Mouse (Mus musculus) forebrain, embryonic 14.5 days (tissue): ENCODE data around the gene Cep290. TPM values are rescaled to one million over a fixed set of nuclear protein-coding genes. Genes with fewer than 3 reads are reported as not detected.

Experiments used
- ATAC-seq: fragments of 200-750 bp; cut with Nextera tagmentation; 2 replicates; pipeline ENCODE4 v1.8.0; 2017; ENCODE audit warnings: mild to moderate bottlenecking, moderate library complexity
- DNase-seq: peaks from one replicate; pipeline ENCODE4 v3.0.0-alpha.2; 2015; ENCODE audit warnings: low spot score
- H3K27ac ChIP-seq: fragments of 300-500 bp; sonication (generic); 2 replicates; pipeline ENCODE4 v1.5.1; 2014; ENCODE audit warnings: low read depth, mild to moderate bottlenecking, control low read depth, low read length, moderate library complexity
- H3K27me3 ChIP-seq: fragments of 300-500 bp; sonication (generic); replicated peaks from 2 replicates; pipeline ENCODE4 v1.6.1; 2014; ENCODE audit warnings: low read length, control low read depth, mixed read lengths; ENCODE audit not compliant: control insufficient read depth, insufficient read depth
- H3K36me3 ChIP-seq: fragments of 300-500 bp; sonication (generic); 2 replicates; pipeline ENCODE4 v1.6.1; 2014; ENCODE audit warnings: low read length, control low read depth; ENCODE audit not compliant: control insufficient read depth, insufficient read depth
- H3K4me1 ChIP-seq: fragments of 300-500 bp; sonication (generic); 2 replicates; pipeline ENCODE4 v1.6.1; 2014; ENCODE audit warnings: antibody characterized with exemption, low read length, control low read depth; ENCODE audit not compliant: control insufficient read depth, insufficient read depth
- H3K4me2 ChIP-seq: fragments of 300-500 bp; sonication (generic); 2 replicates; pipeline ENCODE4 v1.6.1; 2014; ENCODE audit warnings: mild to moderate bottlenecking, control low read depth, low read length
- H3K4me3 ChIP-seq: fragments of 300-500 bp; sonication (generic); 2 replicates; pipeline ENCODE4 v1.5.1; 2014; ENCODE audit warnings: low read depth, low read length, control low read depth
- H3K9ac ChIP-seq: fragments of 300-500 bp; sonication (generic); 2 replicates; pipeline ENCODE4 v1.6.1; 2014; ENCODE audit warnings: mild to moderate bottlenecking, low read length, control low read depth, moderate library complexity
- H3K9me3 ChIP-seq: fragments of 300-500 bp; sonication (generic); replicated peaks from 2 replicates; pipeline ENCODE4 v1.6.1; 2016; ENCODE audit warnings: low read length, control low read depth, mixed read lengths; ENCODE audit not compliant: control insufficient read depth
- WGBS: fragments of 180-500 bp; shearing (Covaris S2); extraction: QIAGEN DNeasy Blood & Tissue Kit; methylation state at CpG from one replicate; pipeline ENCODE4 v1.1.7; 2014; 5-methylcytosine and 5-hydroxymethylcytosine counted together
- polyA plus RNA-seq: library from polyadenylated mRNA; unstranded; fragments of >200 nt; fragmentation: Nextera tagmentation; extraction: Ambion mirVana; gene quantifications from 2 replicates; pipeline ENCODE4 v1.2.1, GENCODE M21; 2014

The Cep290 gene
- polyA plus RNA-seq: 4.9 and 6.0 TPM in 2 replicates

GRCm38 (mm10) chr10:100487097-100487978 is at the start of gene Cep290, which contains the start of gene Tmtc3:
Gene Cep290 (plus strand): TSS chr10:100487558.
Gene Tmtc3 (minus strand): TSS chr10:100487350.
- Histone ChIP-seq H3K9ac (peak within 1 kb of the TSS; percentile 84), H3K27ac (0 out of 2 replicates have a peak within 1 kb of the TSS, but pooled peaks have one; percentile 48), H3K36me3 (no peaks in the 10 kb centered on the region), H3K4me3 (peak within 1 kb of the TSS; percentile 83), H3K9me3 (no peaks in the 10 kb centered on the region), H3K27me3 (no peaks in the 10 kb centered on the region), H3K4me1 (no peaks in the 10 kb centered on the region; the same call in 1 of the 2 replicates), H3K4me2 (peak within 1 kb of the TSS; percentile 79)
- WGBS: under 1% methylated on average over 61 of the region's 63 CpGs
- ATAC-seq: peak; percentile 98
- peak; percentile 99 for DNase-seq

GRCm38 (mm10) chr10:100449394-100449793 is 38.0 kb upstream of the Cep290 start:
- H3K4me3 ChIP-seq: no peak overlapping the region
- H3K4me2 ChIP-seq: no peak overlapping the region
- H3K9me3 ChIP-seq: no peaks in the 10 kb centered on the region
- DNase-seq: no peak
- no peak overlapping the region for H3K9ac ChIP-seq
- H3K27ac ChIP-seq: no peak overlapping the region
- no peaks in the 10 kb centered on the region for H3K4me1 ChIP-seq
- no peak for ATAC-seq
- peaks cover 26% of the 10 kb centered on the region for H3K36me3 ChIP-seq
- H3K27me3 ChIP-seq: no peaks in the 10 kb centered on the region

DNA sequence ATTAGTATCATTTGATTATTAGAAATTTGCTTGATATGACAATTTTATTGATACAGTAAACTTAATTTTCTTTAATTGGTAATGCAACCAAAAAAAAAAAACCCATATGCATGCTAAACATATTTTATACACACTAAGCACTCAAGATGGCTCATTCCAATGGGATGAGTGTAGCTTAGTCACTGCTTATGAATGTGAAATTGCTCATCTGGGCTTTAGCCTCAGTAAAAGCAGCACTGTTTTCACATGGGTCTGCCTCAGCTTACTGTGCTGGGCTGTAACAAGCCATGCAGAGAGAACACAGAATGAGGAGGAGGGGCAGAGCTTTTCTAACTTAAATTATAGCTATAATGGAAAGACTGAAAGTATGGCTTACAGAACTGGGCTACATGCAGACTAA is 26.8 kb upstream of the Cep290 start:
- Histone ChIP-seq H3K4me1 (no peaks in the 10 kb centered on the region), H3K27me3 (no peaks in the 10 kb centered on the region), H3K4me3 (no peak overlapping the region), H3K9ac (no peak overlapping the region), H3K9me3 (no peaks in the 10 kb centered on the region), H3K27ac (no peak overlapping the region), H3K36me3 (peaks cover 30% of the 10 kb centered on the region), H3K4me2 (no peak overlapping the region)
- DNase-seq (no peak), ATAC-seq (no peak)

GRCm38 (mm10) chr10:100475040-100475439 is 12.3 kb upstream of the Cep290 start:
- no peak for ATAC-seq
- peak; percentile 14 for DNase-seq
- no peaks in the 10 kb centered on the region for H3K27me3 ChIP-seq
- no peaks in the 10 kb centered on the region for H3K9me3 ChIP-seq
- H3K27ac ChIP-seq: no peak overlapping the region
- H3K4me1 ChIP-seq: no peaks in the 10 kb centered on the region
- H3K4me2 ChIP-seq: no peak overlapping the region
- no peak overlapping the region for H3K4me3 ChIP-seq
- 58% methylated on average over 3 of the region's 3 CpGs for WGBS
- peaks cover 30% of the 10 kb centered on the region for H3K36me3 ChIP-seq
- no peak overlapping the region for H3K9ac ChIP-seq

DNA sequence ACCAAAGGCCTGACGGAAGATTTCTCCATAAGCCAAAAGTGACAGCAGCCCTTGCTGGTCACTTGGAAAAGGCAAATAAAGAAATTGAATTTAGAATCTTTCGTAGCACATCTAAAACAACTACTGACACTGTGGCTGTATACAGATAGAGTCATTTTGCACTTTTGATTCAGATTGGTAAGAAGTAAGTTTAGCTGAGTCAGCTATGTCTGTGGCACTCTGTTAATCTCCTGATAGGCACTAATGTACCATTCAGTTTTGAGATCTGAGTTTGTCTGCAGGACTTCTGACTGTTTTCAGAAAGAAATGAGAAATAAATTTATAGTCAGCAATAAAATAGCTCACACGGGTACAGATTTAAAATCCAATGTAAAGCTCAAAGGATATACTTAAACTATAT is 7.8 kb upstream of the Cep290 start:
- Histone ChIP-seq H3K4me1 (no peaks in the 10 kb centered on the region), H3K9ac (no peak overlapping the region), H3K27me3 (no peaks in the 10 kb centered on the region), H3K36me3 (peaks cover 17% of the 10 kb centered on the region), H3K27ac (no peak overlapping the region), H3K4me2 (no peak overlapping the region), H3K9me3 (no peaks in the 10 kb centered on the region), H3K4me3 (no peak overlapping the region)
- 93% methylated on average over 3 of the region's 3 CpGs for WGBS
- ATAC-seq: no peak
- DNase-seq: no peak

DNA sequence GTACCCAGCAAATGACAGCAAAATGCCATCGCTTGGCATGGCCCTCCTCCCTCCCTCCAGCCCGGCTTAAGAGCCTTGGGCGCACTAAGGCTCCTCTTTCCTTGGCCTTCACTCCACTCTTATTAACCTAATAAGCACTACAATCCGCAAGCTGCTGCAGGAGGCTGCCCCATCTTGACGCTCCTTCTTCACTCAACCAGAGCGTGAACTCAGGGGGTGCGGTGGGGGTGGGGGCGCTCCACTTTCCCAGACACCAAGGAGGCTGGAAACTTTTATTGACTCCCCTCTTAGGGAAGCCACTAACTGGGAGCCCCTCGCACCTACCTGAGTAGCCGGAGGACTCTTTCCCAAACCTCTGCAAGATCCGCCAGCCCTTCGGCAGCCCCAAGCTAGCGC is 659 bp upstream of the Cep290 start:
- WGBS: under 1% methylated on average over 13 of the region's 13 CpGs
- ATAC-seq: no peak
- peak; percentile 40 for DNase-seq

DNA sequence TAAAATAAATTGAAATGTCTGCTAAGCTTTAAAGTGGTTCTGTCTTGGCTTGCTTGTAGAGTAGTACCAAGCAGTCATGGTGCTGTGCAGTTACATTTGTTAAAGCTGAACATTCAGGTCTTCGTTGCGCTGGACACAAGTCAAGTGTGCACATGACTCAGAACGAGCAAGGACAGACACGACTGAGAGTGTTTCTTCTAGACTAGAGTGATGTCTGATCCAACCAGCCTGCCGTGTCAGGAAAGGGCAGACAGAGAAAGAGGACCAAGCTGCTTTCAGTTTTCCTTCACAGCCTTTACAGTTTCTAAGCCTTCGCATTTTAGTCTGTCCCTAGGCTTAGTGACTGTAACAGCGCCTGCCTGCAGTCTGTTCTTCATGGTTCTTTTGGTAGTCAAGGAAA is 4.6 kb downstream of the Cep290 start:
- no peak for ATAC-seq
- no peak overlapping the region for H3K4me3 ChIP-seq
- WGBS: 91% methylated on average over 7 of the region's 7 CpGs
- DNase-seq: no peak
- H3K9me3 ChIP-seq: no peaks in the 10 kb centered on the region
- no peaks in the 10 kb centered on the region for H3K27me3 ChIP-seq
- no peak overlapping the region for H3K27ac ChIP-seq
- no peaks in the 10 kb centered on the region; the same call in 1 of the 2 replicates for H3K4me1 ChIP-seq
- no peak overlapping the region for H3K4me2 ChIP-seq
- H3K9ac ChIP-seq: no peak overlapping the region
- H3K36me3 ChIP-seq: peaks cover 18% of the 10 kb centered on the region; the same call in 1 of the 2 replicates

More for the DNA sequence above, 659 bp upstream of the Cep290 start:
- Histone ChIP-seq H3K27me3 (no peaks in the 10 kb centered on the region), H3K36me3 (no peaks in the 10 kb centered on the region), H3K4me1 (no peaks in the 10 kb centered on the region; the same call in 1 of the 2 replicates), H3K4me2 (peak overlapping the region; percentile 77), H3K27ac (0 out of 2 replicates have a peak overlapping the region, but pooled peaks have one; percentile 48), H3K9ac (peak overlapping the region; percentile 84), H3K9me3 (no peaks in the 10 kb centered on the region), H3K4me3 (peak overlapping the region; percentile 83)

DNA sequence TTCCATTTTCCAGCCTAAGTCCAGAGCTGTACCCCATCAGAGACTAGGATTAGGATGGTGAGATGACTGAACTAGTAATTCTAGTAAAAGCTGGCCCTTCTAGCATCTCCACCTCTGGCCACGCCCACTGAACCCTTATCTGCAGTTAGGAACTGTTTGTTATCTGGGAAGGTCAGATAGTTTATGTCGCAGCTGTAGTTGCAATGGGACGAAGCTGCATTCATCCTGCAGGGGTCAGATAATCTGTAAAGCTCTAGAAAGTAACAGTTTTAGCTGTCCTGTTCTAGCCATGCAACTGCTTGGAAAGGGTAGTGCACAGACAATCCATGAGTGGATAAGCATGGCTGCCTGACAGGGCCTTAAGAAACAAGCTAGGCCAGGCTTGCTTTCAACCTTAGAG is 11.0 kb downstream of the Cep290 start:
- no peaks in the 10 kb centered on the region for H3K9me3 ChIP-seq
- DNase-seq (no peak), ATAC-seq (no peak)
- H3K4me3 ChIP-seq: no peak overlapping the region
- H3K27me3 ChIP-seq: no peaks in the 10 kb centered on the region
- H3K4me2 ChIP-seq: no peak overlapping the region
- no peak overlapping the region for H3K9ac ChIP-seq
- peaks cover 39% of the 10 kb centered on the region for H3K36me3 ChIP-seq
- no peaks in the 10 kb centered on the region for H3K4me1 ChIP-seq
- WGBS: 93% methylated on average over 3 of the region's 3 CpGs
- H3K27ac ChIP-seq: no peak overlapping the region

GRCm38 (mm10) chr10:100508170-100508569 is 20.8 kb downstream of the Cep290 start:
- no peak for ATAC-seq
- no peak overlapping the region for H3K4me2 ChIP-seq

More at GRCm38 (mm10) chr10:100508170-100508569, 20.8 kb downstream of the Cep290 start:
- Histone ChIP-seq H3K4me3 (no peak overlapping the region), H3K36me3 (peaks cover 24% of the 10 kb centered on the region), H3K9me3 (no peaks in the 10 kb centered on the region), H3K9ac (no peak overlapping the region), H3K27me3 (no peaks in the 10 kb centered on the region), H3K27ac (no peak overlapping the region), H3K4me1 (no peaks in the 10 kb centered on the region)
- no peak for DNase-seq
- 86% methylated on average over 1 of the region's 1 CpGs for WGBS
